Mouse (Mus musculus): ENCODE results near the gene Fbxo42. TPM values are rescaled to one million over a fixed set of nuclear protein-coding genes. Genes with fewer than 3 reads are reported as not detected.

The Fbxo42 gene
- polyA plus RNA-seq, 1 experiment from 2014 or later, result 29.6 TPM

GRCm38 (mm10) chr4:141186923-141187836 lies 39.5 kb downstream of the Fbxo42 start:
- H3K36me3 ChIP-seq (replicated peaks), result peaks cover 61% of the 10 kb centered on the region
- no peak overlapping the region for H3K4me3 ChIP-seq
- H3K4me1 ChIP-seq, result peaks cover 27% of the 10 kb centered on the region
- 75% methylated on average over 9 of the region's 9 CpGs for WGBS
- H3K27ac ChIP-seq, result no peak overlapping the region
- DNase-seq (ENCODE audit: extremely low spot score, low spot score), result no peak
- H3K27me3 ChIP-seq (ENCODE audit: poor library complexity, severe bottlenecking), result no peaks in the 10 kb centered on the region
- H3K9me3 ChIP-seq, result no peaks in the 10 kb centered on the region

GRCm38 (mm10) chr4:141191294-141191693 lies 43.6 kb downstream of the Fbxo42 start:
- peaks cover 20% of the 10 kb centered on the region for H3K4me1 ChIP-seq
- H3K9me3 ChIP-seq, result no peaks in the 10 kb centered on the region
- WGBS, result 94% methylated on average over 7 of the region's 7 CpGs
- no peak overlapping the region for H3K4me3 ChIP-seq
- peaks cover 66% of the 10 kb centered on the region for H3K36me3 ChIP-seq (replicated peaks)
- H3K27ac ChIP-seq, result no peak overlapping the region
- H3K27me3 ChIP-seq (ENCODE audit: poor library complexity, severe bottlenecking), result no peaks in the 10 kb centered on the region
- no peak for DNase-seq (ENCODE audit: extremely low spot score, low spot score)

- WGBS, result 96% methylated on average over 6 of the region's 6 CpGs
- DNase-seq (ENCODE audit: extremely low spot score, low spot score), result no peak
- Histone ChIP-seq H3K4me3 (no peak overlapping the region), H3K27me3 (ENCODE audit: poor library complexity, severe bottlenecking) (no peaks in the 10 kb centered on the region), H3K4me1 (peaks cover 9% of the 10 kb centered on the region; the same call in 1 of the 2 replicates), H3K9me3 (0 out of 2 replicates have a peak, but pooled peaks cover 5% of the 10 kb centered on the region), H3K36me3 (replicated peaks) (peaks cover 93% of the 10 kb centered on the region), H3K27ac (no peak overlapping the region)
Measured at GRCm38 (mm10) chr4:141194553-141194952, 46.8 kb downstream of the Fbxo42 start.

- H3K27me3 ChIP-seq (ENCODE audit: poor library complexity, severe bottlenecking), result no peaks in the 10 kb centered on the region
- DNase-seq (ENCODE audit: extremely low spot score, low spot score), result no peak
- H3K36me3 ChIP-seq (replicated peaks), result peaks cover 98% of the 10 kb centered on the region
- no peaks in the 10 kb centered on the region for H3K4me1 ChIP-seq
- H3K9me3 ChIP-seq, result 0 out of 2 replicates have a peak, but pooled peaks cover 5% of the 10 kb centered on the region
- WGBS, result 97% methylated on average over 13 of the region's 13 CpGs
- H3K4me3 ChIP-seq, result no peak overlapping the region
- no peak overlapping the region for H3K27ac ChIP-seq
Measured at GRCm38 (mm10) chr4:141196981-141197685, 49.4 kb downstream of the Fbxo42 start.

GRCm38 (mm10) chr4:141197686-141198035 lies 49.9 kb downstream of the Fbxo42 start:
- peaks cover 98% of the 10 kb centered on the region for H3K36me3 ChIP-seq (replicated peaks)
- no peak overlapping the region for H3K27ac ChIP-seq
- no peaks in the 10 kb centered on the region for H3K27me3 ChIP-seq (ENCODE audit: poor library complexity, severe bottlenecking)
- no peaks in the 10 kb centered on the region for H3K4me1 ChIP-seq
- H3K9me3 ChIP-seq, result 0 out of 2 replicates have a peak, but pooled peaks cover 5% of the 10 kb centered on the region
- 97% methylated on average over 12 of the region's 13 CpGs for whole genome bisulfite sequencing
- H3K4me3 ChIP-seq, result no peak overlapping the region
- DNase-seq (ENCODE audit: extremely low spot score, low spot score), result no peak

GRCm38 (mm10) chr4:141200906-141201305 lies 53.2 kb downstream of the Fbxo42 start:
- peaks cover 98% of the 10 kb centered on the region for H3K36me3 ChIP-seq (replicated peaks)
- DNase-seq (ENCODE audit: extremely low spot score, low spot score), result no peak
- no peaks in the 10 kb centered on the region for H3K4me1 ChIP-seq
- H3K27me3 ChIP-seq (ENCODE audit: poor library complexity, severe bottlenecking), result no peaks in the 10 kb centered on the region
- WGBS, result 92% methylated on average over 11 of the region's 11 CpGs
- H3K9me3 ChIP-seq, result 0 out of 2 replicates have a peak, but pooled peaks cover 5% of the 10 kb centered on the region
- H3K4me3 ChIP-seq, result no peak overlapping the region
- no peak overlapping the region for H3K27ac ChIP-seq

- H3K4me1 ChIP-seq, result no peaks in the 10 kb centered on the region
- peaks cover 2% of the 10 kb centered on the region; the same call in 1 of the 2 replicates for H3K9me3 ChIP-seq
- H3K36me3 ChIP-seq (replicated peaks), result peaks cover 94% of the 10 kb centered on the region
- H3K27ac ChIP-seq, result no peak overlapping the region
- no peaks in the 10 kb centered on the region for H3K27me3 ChIP-seq (ENCODE audit: poor library complexity, severe bottlenecking)
- H3K4me3 ChIP-seq, result no peak overlapping the region
- WGBS, result 97% methylated on average over 6 of the region's 6 CpGs
- DNase-seq (ENCODE audit: extremely low spot score, low spot score), result no peak
Measured at GRCm38 (mm10) chr4:141202192-141202591, 54.5 kb downstream of the Fbxo42 start.

GRCm38 (mm10) chr4:141204580-141205061 lies 56.9 kb downstream of the Fbxo42 start:
- no peak for DNase-seq (ENCODE audit: extremely low spot score, low spot score)

GRCm38 (mm10) chr4:141207081-141207480 lies 59.4 kb downstream of the Fbxo42 start:
- H3K4me3 ChIP-seq, result no peak overlapping the region
- DNase-seq (ENCODE audit: extremely low spot score, low spot score), result no peak
- peaks cover 5% of the 10 kb centered on the region for H3K4me1 ChIP-seq
- no peak overlapping the region for H3K27ac ChIP-seq
- no peaks in the 10 kb centered on the region for H3K27me3 ChIP-seq (ENCODE audit: poor library complexity, severe bottlenecking)
- WGBS, result 88% methylated on average over 5 of the region's 5 CpGs
- H3K36me3 ChIP-seq (replicated peaks), result peaks cover 47% of the 10 kb centered on the region
- no peaks in the 10 kb centered on the region; the same call in 1 of the 2 replicates for H3K9me3 ChIP-seq

More at GRCm38 (mm10) chr4:141204580-141205061, 56.9 kb downstream of the Fbxo42 start:
- no peak overlapping the region for H3K4me3 ChIP-seq
- H3K27ac ChIP-seq, result no peak overlapping the region
- H3K36me3 ChIP-seq (replicated peaks), result peaks cover 72% of the 10 kb centered on the region
- H3K27me3 ChIP-seq (ENCODE audit: poor library complexity, severe bottlenecking), result no peaks in the 10 kb centered on the region
- no peaks in the 10 kb centered on the region; the same call in 1 of the 2 replicates for H3K9me3 ChIP-seq
- no peaks in the 10 kb centered on the region for H3K4me1 ChIP-seq
- 77% methylated on average over 4 of the region's 4 CpGs for WGBS

GRCm38 (mm10) chr4:141210524-141211219 lies 63.0 kb downstream of the Fbxo42 start:
- H3K9me3 ChIP-seq, result no peaks in the 10 kb centered on the region; the same call in 1 of the 2 replicates
- 73% methylated on average over 14 of the region's 14 CpGs for WGBS
- H3K4me1 ChIP-seq, result peaks cover 30% of the 10 kb centered on the region
- peak overlapping the region; percentile 40 for H3K4me3 ChIP-seq
- peaks cover 12% of the 10 kb centered on the region for H3K36me3 ChIP-seq (replicated peaks)
- no peaks in the 10 kb centered on the region for H3K27me3 ChIP-seq (ENCODE audit: poor library complexity, severe bottlenecking)
- peak overlapping the region; percentile 73; the same call in 1 of the 2 replicates for H3K27ac ChIP-seq
- no peak for DNase-seq (ENCODE audit: extremely low spot score, low spot score)

- Histone ChIP-seq H3K4me3 (no peak overlapping the region), H3K36me3 (replicated peaks) (peaks cover 8% of the 10 kb centered on the region), H3K4me1 (peaks cover 30% of the 10 kb centered on the region), H3K27me3 (ENCODE audit: poor library complexity, severe bottlenecking) (no peaks in the 10 kb centered on the region), H3K9me3 (no peaks in the 10 kb centered on the region; the same call in 1 of the 2 replicates), H3K27ac (no peak overlapping the region)
- DNase-seq (ENCODE audit: extremely low spot score, low spot score), result no peak
- 97% methylated on average over 4 of the region's 4 CpGs for WGBS
Measured at GRCm38 (mm10) chr4:141211646-141212045, 63.9 kb downstream of the Fbxo42 start.

GRCm38 (mm10) chr4:141212892-141213291 lies 65.2 kb downstream of the Fbxo42 start:
- 77% methylated on average over 9 of the region's 9 CpGs for WGBS
- no peak for DNase-seq (ENCODE audit: extremely low spot score, low spot score)
- peak overlapping the region; percentile 84 for H3K27ac ChIP-seq
- H3K9me3 ChIP-seq, result no peaks in the 10 kb centered on the region
- H3K4me1 ChIP-seq, result peaks cover 30% of the 10 kb centered on the region
- H3K27me3 ChIP-seq (ENCODE audit: poor library complexity, severe bottlenecking), result no peaks in the 10 kb centered on the region
- peaks cover 2% of the 10 kb centered on the region; the same call in 1 of the 2 replicates for H3K36me3 ChIP-seq (replicated peaks)
- H3K4me3 ChIP-seq, result no peak overlapping the region

All from forebrain, embryonic 10.5 days (tissue).